Mouse (Mus musculus): Measurements from ENCODE around the gene Hnrnpul1. TPM values are rescaled to one million over a fixed set of nuclear protein-coding genes. Genes with fewer than 3 reads are reported as not detected.
A peak's percentile ranks its signal among the peaks of the same experiment; 100 is the strongest.

Hnrnpul1 gene
- polyA plus RNA-seq, 1 experiment from 2014 or later = 63.5 TPM

DNA sequence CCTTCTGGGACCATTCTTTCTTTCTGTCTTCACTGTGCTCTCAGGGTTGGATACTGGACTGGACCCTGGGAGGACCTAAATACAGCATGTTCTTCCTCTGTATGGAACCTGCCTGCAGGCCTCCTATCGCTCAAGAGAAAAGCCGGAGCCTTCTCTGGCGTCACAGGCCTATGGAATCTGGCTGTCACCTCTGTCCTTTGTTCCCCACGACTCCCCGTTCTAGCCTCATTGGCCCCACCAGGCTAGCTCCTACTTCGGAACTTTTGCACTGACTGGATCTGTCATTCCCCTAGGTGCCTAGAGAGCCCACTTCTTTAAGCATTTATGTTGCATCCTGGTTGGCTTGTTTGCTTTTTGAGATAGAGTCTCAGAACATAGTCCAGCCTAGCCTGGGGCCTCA is 69.9 kb downstream of the Hnrnpul1 start:
- ATAC-seq (ENCODE audit: low FRiP score, low read depth) = no peak
- Histone ChIP-seq H3K36me3 (peaks cover 5% of the 10 kb centered on the region; the same call in 1 of the 2 replicates), H3K27me3 (peaks cover 43% of the 10 kb centered on the region), H3K4me1 (peaks cover 48% of the 10 kb centered on the region), H3K27ac (no peak overlapping the region), H3K4me3 (no peak overlapping the region), H3K4me2 (replicated peaks) (no peak overlapping the region), H3K9ac (no peak overlapping the region), H3K9me3 (no peaks in the 10 kb centered on the region)
- WGBS = 83% methylated on average over 6 of the region's 6 CpGs

DNA sequence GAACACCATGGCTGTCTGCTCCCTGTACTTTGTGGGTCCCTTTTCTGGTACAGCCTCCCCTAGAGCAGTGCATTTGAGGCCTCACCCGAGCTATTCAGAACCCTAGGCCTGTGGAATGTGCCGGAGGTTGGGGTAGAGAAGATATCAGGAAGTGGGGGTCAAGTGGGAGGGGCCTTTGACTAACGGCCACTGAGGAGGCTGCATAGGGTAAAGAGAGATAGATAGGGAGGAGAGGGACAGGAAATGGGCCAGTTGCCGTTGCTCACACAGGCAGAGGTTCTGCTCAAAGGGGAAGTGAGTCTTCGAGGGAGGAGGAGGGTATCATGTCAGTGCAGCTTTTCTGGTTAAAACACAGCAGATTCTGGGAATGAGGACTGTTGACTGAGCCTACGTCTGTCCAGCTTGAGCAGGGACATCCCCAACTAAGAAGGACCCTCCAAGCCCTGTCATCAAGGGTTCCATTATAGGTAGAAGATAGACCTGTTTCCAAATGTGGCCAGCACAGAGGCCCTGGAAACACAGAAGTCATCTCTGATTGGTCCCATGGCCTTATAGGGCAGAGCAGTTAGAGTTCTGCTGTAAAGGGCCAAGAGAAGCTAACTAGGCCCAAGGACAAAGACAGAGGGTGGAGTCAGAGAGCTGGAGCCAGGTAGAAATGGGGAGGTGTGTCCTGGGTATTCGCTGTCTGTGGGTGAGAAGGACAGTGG is 70.9 kb downstream of the Hnrnpul1 start:
- peaks cover 40% of the 10 kb centered on the region for H3K27me3 ChIP-seq
- H3K4me1 ChIP-seq = peaks cover 38% of the 10 kb centered on the region
- no peak overlapping the region for H3K4me3 ChIP-seq
- peaks cover 5% of the 10 kb centered on the region; the same call in 1 of the 2 replicates for H3K36me3 ChIP-seq
- 71% methylated on average over 7 of the region's 7 CpGs for WGBS
- no peaks in the 10 kb centered on the region for H3K9me3 ChIP-seq
- ATAC-seq (ENCODE audit: low FRiP score, low read depth) = no peak
- H3K4me2 ChIP-seq (replicated peaks) = no peak overlapping the region
- no peak overlapping the region for H3K27ac ChIP-seq
- no peak overlapping the region for H3K9ac ChIP-seq

DNA sequence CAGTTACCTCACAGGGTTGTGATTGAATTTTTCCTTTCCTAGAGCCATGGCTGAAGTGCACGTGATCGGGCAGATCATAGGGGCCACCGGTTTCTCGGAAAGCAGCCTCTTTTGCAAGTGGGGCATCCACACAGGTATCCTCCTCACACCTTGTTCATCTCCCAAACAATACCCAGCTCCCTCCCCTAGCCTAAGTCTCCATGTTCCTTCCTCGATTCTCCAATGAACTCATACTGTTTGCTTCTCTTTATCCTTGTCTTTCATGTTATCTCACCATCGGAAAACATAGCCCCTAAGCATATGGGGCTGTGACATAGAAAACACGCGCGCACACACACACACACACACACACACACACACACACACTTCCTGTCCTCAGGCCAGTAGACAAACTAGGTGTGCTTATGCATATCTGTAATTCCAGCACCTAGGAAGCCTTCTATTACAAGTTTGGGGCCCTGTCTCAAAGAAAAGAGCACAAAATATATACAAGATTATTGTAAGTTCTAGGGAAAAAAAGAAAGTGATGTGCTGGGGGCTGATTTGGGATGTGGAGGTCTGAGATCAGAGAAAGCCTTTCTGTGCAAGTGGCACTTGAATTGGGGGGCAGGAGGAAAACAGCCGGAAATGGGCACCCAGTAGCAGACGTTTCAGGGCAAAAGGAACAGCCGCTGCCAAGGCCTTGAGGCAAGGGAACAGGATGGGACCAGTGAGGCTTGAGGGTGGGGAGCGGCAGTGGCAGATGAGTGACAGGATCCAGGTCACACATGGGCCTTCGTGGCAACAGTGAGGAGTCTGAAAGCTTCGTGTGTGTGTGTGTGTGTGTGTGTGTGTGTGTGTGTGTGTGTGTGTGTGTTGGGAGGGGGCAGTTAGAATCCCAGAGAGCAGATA is 73.0 kb downstream of the Hnrnpul1 start:
- Histone ChIP-seq H3K4me1 (peaks cover 19% of the 10 kb centered on the region), H3K4me2 (replicated peaks) (peak overlapping the region; percentile 69), H3K9me3 (no peaks in the 10 kb centered on the region), H3K36me3 (peaks cover 5% of the 10 kb centered on the region; the same call in 1 of the 2 replicates), H3K27me3 (peaks cover 30% of the 10 kb centered on the region), H3K4me3 (peak overlapping the region; percentile 66), H3K9ac (peak overlapping the region; percentile 4; the same call in 1 of the 2 replicates), H3K27ac (no peak overlapping the region)
- WGBS = 66% methylated on average over 15 of the region's 15 CpGs
- ATAC-seq (ENCODE audit: low FRiP score, low read depth) = 0 out of 2 replicates have a peak, but pooled peaks have one; percentile 2

DNA sequence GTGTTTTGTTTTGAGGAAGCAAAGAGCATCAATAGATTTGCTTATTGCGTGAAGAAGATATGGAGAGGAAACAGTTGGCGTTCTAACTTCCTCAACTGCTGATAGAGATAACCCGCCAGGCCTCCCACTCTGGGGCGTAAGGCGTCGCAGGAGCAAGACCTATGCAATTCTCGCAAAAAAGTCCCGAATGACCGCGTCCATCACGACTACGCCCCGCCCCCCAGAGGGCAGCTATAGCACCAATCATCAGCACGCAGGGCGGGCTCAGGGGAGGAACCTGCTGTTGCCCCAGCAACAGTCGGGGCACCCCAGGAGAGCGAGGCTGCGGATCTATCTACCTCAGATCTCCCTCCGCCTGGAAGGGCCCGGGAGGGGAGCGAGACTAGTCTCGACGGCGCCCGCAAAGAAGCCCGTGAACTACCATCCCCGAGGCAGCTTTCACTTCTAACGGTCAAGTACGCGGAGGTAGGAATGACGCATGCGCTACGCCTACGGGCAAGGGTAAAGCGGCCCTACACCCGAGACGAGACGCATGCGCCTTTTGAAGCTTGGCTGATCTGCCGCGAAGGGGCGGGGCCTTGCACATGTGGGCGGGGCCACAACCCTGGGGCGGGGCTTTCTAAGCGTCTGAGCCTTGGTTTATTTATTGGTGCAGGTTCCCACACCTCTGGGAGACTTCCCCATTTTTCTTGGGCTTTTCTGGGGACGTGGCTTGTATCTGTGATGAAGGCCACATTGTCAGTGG is 73.9 kb downstream of the Hnrnpul1 start, which contains the start of gene B9d2:
B9d2 (plus strand) TSS at position 267 of the 745 bp plus-strand sequence.
- peak within 1 kb of the TSS; percentile 69 for H3K4me2 ChIP-seq (replicated peaks)
- ATAC-seq (ENCODE audit: low FRiP score, low read depth) = peak; percentile 96
- H3K4me1 ChIP-seq = peaks cover 15% of the 10 kb centered on the region
- peak within 1 kb of the TSS; percentile 66 for H3K4me3 ChIP-seq
- H3K9me3 ChIP-seq = no peaks in the 10 kb centered on the region
- peak within 1 kb of the TSS; percentile 68 for H3K9ac ChIP-seq
- peak within 1 kb of the TSS; percentile 91 for H3K27ac ChIP-seq
- peaks cover 29% of the 10 kb centered on the region for H3K27me3 ChIP-seq
- peaks cover 5% of the 10 kb centered on the region; the same call in 1 of the 2 replicates for H3K36me3 ChIP-seq
- WGBS = under 1% methylated on average over 46 of the region's 46 CpGs

DNA sequence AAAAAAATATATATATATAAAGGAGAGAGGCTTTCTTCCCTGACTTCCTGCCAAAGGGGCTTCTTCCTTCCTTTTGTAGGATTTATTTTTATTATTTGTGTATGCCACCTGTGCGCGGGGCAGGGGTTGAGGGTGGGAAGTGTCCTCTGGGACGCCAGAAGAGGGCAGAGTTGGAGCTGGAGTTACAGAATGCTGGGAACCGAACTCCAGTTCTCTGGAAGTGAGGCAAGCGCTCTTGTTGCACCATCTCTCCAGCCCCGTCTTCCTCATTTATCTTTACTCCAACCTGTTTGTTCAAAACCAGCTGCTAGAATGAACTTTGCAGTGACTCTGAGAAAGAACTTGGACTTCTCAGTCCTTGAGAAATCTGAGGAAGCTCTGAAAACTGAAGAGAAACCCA is 74.6 kb downstream of the Hnrnpul1 start:
- Histone ChIP-seq H3K4me1 (peaks cover 17% of the 10 kb centered on the region), H3K36me3 (peaks cover 5% of the 10 kb centered on the region; the same call in 1 of the 2 replicates), H3K9ac (peak overlapping the region; percentile 68), H3K27ac (no peak overlapping the region), H3K27me3 (peaks cover 32% of the 10 kb centered on the region), H3K4me2 (replicated peaks) (peak overlapping the region; percentile 69), H3K4me3 (peak overlapping the region; percentile 66), H3K9me3 (no peaks in the 10 kb centered on the region)
- no peak for ATAC-seq (ENCODE audit: low FRiP score, low read depth)
- 8% methylated on average over 6 of the region's 6 CpGs for WGBS

DNA sequence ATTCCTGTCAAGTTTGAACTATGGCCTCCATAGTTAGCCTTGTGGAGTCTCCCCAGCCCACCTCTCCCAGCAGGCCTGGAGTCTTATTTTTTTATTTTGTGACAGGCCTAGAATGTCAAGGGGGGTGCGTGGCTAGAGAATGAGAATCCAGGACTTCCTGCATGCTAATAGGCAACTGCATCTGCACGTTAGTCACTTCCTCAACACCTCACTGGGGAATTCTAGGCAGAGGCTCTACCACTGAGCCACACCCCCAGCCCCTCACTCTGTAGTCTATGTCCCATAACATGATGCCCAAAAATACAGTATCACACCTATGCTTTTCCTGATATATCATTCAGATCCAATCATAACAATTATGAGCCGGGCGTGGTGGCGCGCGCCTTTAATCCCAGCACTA is 77.5 kb downstream of the Hnrnpul1 start:
- Histone ChIP-seq H3K9me3 (0 out of 2 replicates have a peak, but pooled peaks cover 4% of the 10 kb centered on the region), H3K27me3 (peaks cover 53% of the 10 kb centered on the region), H3K27ac (no peak overlapping the region), H3K4me1 (peaks cover 24% of the 10 kb centered on the region), H3K4me3 (no peak overlapping the region), H3K36me3 (no peaks in the 10 kb centered on the region), H3K4me2 (replicated peaks) (no peak overlapping the region), H3K9ac (no peak overlapping the region)
- no peak for ATAC-seq (ENCODE audit: low FRiP score, low read depth)
- WGBS = 93% methylated on average over 7 of the region's 7 CpGs

DNA sequence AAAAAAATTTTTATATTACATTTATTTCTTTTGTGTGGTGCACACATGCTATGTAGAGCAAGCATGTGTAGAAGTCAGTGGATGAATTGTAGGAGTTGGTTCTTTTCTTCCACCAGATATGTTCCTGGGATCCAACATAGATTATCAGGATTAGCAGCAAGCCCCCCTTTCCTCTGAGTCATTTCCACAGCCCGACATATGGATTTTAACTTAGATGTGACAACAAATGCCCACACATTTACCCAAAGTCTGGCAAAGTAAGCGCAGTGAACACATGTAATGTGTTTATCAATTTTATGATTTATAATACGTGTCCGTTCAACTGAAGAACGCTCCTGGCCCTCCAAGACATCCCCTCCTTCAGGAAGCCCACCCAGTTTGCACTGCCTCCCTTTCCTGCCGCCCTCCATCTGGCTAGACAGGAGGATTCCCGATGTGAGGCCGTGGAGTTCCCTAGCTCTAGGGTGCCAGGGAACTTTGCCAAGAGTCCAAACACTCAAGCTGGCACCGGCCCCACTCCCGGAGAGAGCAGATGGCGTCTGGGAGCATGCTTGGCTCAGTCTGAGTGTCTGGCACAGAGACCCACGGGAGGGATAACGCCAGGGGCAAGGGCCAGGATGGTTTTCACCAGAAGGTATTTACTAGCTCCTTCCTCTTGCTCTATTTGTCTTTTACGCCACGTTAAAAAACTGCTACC is 78.3 kb downstream of the Hnrnpul1 start:
- Histone ChIP-seq H3K9ac (no peak overlapping the region), H3K4me1 (peaks cover 20% of the 10 kb centered on the region), H3K9me3 (0 out of 2 replicates have a peak, but pooled peaks cover 4% of the 10 kb centered on the region), H3K27me3 (peaks cover 53% of the 10 kb centered on the region), H3K36me3 (no peaks in the 10 kb centered on the region), H3K4me2 (replicated peaks) (no peak overlapping the region), H3K4me3 (no peak overlapping the region), H3K27ac (no peak overlapping the region)
- no peak for ATAC-seq (ENCODE audit: low FRiP score, low read depth)
- 60% methylated on average over 15 of the region's 15 CpGs for WGBS

DNA sequence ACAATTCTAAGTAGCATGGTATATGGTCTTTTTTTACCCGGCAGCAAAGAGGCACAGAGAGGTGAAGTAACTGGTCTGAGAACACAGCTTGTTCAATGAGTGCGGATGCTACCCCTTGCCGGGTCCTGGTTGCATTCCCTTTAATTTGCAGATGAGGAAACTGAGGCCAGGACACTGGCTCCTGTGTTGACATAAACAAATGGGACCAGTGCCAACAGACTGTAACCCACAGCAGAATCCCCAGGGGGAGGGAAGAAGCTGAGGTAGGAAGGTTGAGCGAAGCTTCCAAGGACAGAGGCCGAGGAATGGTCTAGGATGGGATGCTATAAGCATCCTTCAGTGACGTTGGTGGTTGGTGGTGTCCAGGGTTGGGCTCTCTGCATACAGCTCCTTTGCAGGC is 79.2 kb downstream of the Hnrnpul1 start:
- ATAC-seq (ENCODE audit: low FRiP score, low read depth) = no peak
- no peaks in the 10 kb centered on the region for H3K36me3 ChIP-seq
- H3K4me2 ChIP-seq (replicated peaks) = peak overlapping the region; percentile 68
- no peak overlapping the region for H3K27ac ChIP-seq
- peaks cover 18% of the 10 kb centered on the region for H3K4me1 ChIP-seq
- peaks cover 53% of the 10 kb centered on the region for H3K27me3 ChIP-seq
- 0 out of 2 replicates have a peak, but pooled peaks cover 4% of the 10 kb centered on the region for H3K9me3 ChIP-seq
- peak overlapping the region; percentile 40; the same call in 1 of the 2 replicates for H3K4me3 ChIP-seq
- 48% methylated on average over 6 of the region's 6 CpGs for WGBS
- no peak overlapping the region for H3K9ac ChIP-seq

DNA sequence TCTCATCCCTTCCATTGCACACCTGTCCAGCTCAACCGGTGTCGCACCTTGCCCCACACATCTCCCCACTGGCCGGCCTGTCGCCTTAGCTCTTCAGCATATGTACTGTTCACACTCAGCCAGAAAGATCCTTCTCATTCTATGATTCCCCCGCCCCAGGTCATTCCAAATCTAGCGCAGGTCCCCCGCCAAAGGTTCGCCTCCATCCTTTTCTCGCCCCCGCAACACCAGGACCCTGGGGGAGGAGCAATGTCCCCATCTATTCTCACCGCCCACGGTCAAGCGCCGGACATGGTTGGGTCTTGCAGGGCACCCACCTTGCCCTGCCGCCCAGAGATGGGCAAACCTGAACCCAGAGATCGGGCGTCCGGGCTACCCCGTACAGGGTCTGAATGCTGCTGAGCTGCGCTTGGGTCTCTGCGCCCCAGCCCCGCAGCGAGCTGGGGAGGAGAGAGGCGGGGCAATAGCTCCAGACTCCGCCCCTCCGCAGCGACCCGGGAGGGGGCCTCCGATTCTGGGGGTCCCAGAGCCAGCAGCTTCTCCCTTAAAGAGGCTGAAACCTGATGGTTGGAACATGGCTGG is 79.7 kb downstream of the Hnrnpul1 start, which contains the start of gene Tmem91:
Tmem91 (minus strand) TSS at position 448 of the 582 bp plus-strand sequence.
- peak within 1 kb of the TSS; percentile 55 for H3K9ac ChIP-seq
- 0 out of 2 replicates have a peak, but pooled peaks cover under 1% of the 10 kb centered on the region for H3K36me3 ChIP-seq
- no peak within 1 kb of the TSS for H3K27ac ChIP-seq
- peak within 1 kb of the TSS; percentile 68 for H3K4me2 ChIP-seq (replicated peaks)
- H3K27me3 ChIP-seq = peaks cover 53% of the 10 kb centered on the region
- 2% methylated on average over 29 of the region's 29 CpGs for WGBS
- ATAC-seq (ENCODE audit: low FRiP score, low read depth) = no peak
- H3K4me1 ChIP-seq = peaks cover 13% of the 10 kb centered on the region
- 0 out of 2 replicates have a peak, but pooled peaks cover 4% of the 10 kb centered on the region for H3K9me3 ChIP-seq
- peak within 1 kb of the TSS; percentile 40 for H3K4me3 ChIP-seq

DNA sequence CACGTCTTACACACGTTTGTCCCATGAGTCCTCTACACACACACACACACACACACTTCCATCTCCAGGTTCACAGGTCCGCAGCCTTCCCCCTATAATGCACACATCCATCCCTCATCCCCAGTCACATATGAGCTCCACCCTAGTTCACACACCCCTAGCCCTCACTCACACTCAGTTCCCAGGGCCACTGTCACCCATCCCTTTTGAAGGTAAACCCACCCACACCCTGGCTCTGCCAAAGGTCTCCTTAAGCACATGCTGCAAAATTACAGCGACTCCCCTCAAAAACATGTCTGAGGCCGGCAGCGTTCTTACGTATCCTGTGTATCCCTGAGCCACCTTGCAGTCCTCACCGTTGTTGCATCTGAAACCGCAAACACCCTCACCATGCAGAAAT is 80.3 kb downstream of the Hnrnpul1 start:
- Histone ChIP-seq H3K4me3 (peak overlapping the region; percentile 40), H3K27ac (no peak overlapping the region), H3K36me3 (peaks cover 6% of the 10 kb centered on the region), H3K27me3 (peaks cover 52% of the 10 kb centered on the region), H3K9me3 (0 out of 2 replicates have a peak, but pooled peaks cover 4% of the 10 kb centered on the region), H3K4me1 (peaks cover 13% of the 10 kb centered on the region), H3K9ac (peak overlapping the region; percentile 55; the same call in 1 of the 2 replicates), H3K4me2 (replicated peaks) (peak overlapping the region; percentile 68)
- no peak for ATAC-seq (ENCODE audit: low FRiP score, low read depth)
- WGBS = 31% methylated on average over 9 of the region's 9 CpGs

Data from limb, embryonic 13.5 days (tissue).